Mouse (Mus musculus) CH12.LX (cell line): ENCODE data around the gene 1700019D03Rik.

ENCODE experiments used
- CHD1 ChIP-seq: IDR thresholded peaks from 2 replicates; pipeline ENCODE4 v1.6.1; 2012; ENCODE audit warnings: low read depth, low read length, improper control_type of control experiment, inconsistent platforms
- CHD2 ChIP-seq: IDR thresholded peaks from 2 replicates; pipeline ENCODE4 v1.6.1; 2011; ENCODE audit warnings: low read length, improper control_type of control experiment
- CTCF ChIP-seq, 2 experiments: IDR thresholded peaks in 1 of 2; conservative IDR thresholded peaks in 1 of 2; 2 replicates each; pipeline ENCODE4 v1.5.1; 2011 to 2012; ENCODE audit warnings: low read depth in 2 of 2, low read length in 2 of 2, improper control_type of control experiment in 1 of 2, inconsistent platforms in 1 of 2, mild to moderate bottlenecking in 1 of 2, moderate library complexity in 1 of 2
- HCFC1 ChIP-seq: IDR thresholded peaks from 2 replicates; pipeline ENCODE4 v1.6.1; 2012; ENCODE audit warnings: low read depth, mild to moderate bottlenecking, inconsistent platforms, low read length, improper control_type of control experiment
- MAZ ChIP-seq: IDR thresholded peaks from 2 replicates; pipeline ENCODE4 v1.6.1; 2012; ENCODE audit warnings: low read depth, mild to moderate bottlenecking, inconsistent platforms, low read length, improper control_type of control experiment, moderate library complexity
- POLR2A ChIP-seq: IDR thresholded peaks from 2 replicates; pipeline ENCODE4 v1.6.1; 2011; ENCODE audit warnings: low read depth, mild to moderate bottlenecking, improper control_type of control experiment, low read length
- POLR2AphosphoS2 ChIP-seq: IDR thresholded peaks from 2 replicates; pipeline ENCODE4 v1.6.1; 2011; ENCODE audit warnings: low read depth, low read length, improper control_type of control experiment
- RCOR1 ChIP-seq: conservative IDR thresholded peaks from 2 replicates; pipeline ENCODE4 v1.6.1; 2012; ENCODE audit warnings: low read depth, mild to moderate bottlenecking, inconsistent platforms, low read length, improper control_type of control experiment
- UBTF ChIP-seq: IDR thresholded peaks from 2 replicates; pipeline ENCODE4 v1.6.1; 2012; ENCODE audit warnings: low read depth, mild to moderate bottlenecking, inconsistent platforms, low read length, improper control_type of control experiment, moderate library complexity
- USF1 ChIP-seq: IDR thresholded peaks from 2 replicates; pipeline ENCODE4 v1.6.1; 2014; ENCODE audit warnings: low read depth, mild to moderate bottlenecking, inconsistent platforms, low read length, improper control_type of control experiment
- ZMIZ1 ChIP-seq: IDR thresholded peaks from 2 replicates; pipeline ENCODE4 v1.6.1; 2012; ENCODE audit warnings: low read depth, mild to moderate bottlenecking, inconsistent platforms, low read length, improper control_type of control experiment

DNA sequence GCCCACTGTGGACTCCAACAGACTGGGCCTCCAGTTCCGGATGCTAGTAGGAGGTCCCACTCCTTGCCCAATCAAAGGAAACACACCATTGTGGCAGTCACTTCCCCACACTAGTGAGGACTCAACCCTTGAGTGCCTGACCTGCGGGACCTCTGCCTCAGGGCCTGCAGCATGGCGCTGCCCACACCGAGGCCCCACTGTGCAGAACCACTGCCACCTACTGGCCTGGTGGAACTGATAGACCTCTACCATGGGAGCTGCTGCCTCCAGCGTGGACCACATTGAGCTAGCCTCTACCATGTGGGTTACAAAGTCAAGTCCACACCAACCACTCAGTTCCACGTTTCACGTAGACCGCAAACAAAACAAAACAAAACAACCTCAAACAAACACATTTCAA is 55.4 kb downstream of the 1700019D03Rik start:
- TF ChIP-seq USF1 (no peak), MAZ (no peak), CTCF (conservative IDR thresholded peaks at IDR 0.05 in 1 of 2, IDR thresholded peaks at IDR 0.05 in 1 of 2; ENCODE audit: low read depth in 2 of 2, low read length in 2 of 2) (peak in 1 of 2 experiments; percentile 69; a peak in 2 of 4 replicates), CHD1 (no peak), HCFC1 (no peak), POLR2AphosphoS2 (no peak), RCOR1 (no peak), POLR2A (no peak), ZMIZ1 (no peak), UBTF (no peak), CHD2 (no peak)
